Mouse (Mus musculus) heart, adult 8-10 months (tissue): ENCODE measurements around the gene Celf1. TPM values are rescaled to one million over a fixed set of nuclear protein-coding genes. Genes with fewer than 3 reads are reported as not detected.

ENCODE experiments used
- DNase-seq: peaks from one replicate; pipeline ENCODE4 v3.0.0; 2022; ENCODE audit warnings: low spot score
- total RNA-seq, 4 experiments: library from RNA; stranded (reverse); gene quantifications; 2 replicates each; pipeline ENCODE4 v1.2.4; 2022

The Celf1 gene
- total RNA-seq, 4 experiments from 2014 or later = 68.9 to 76.7 (median 74.4) TPM

- DNase-seq = no peak
Observed at GRCm38 (mm10) chr2:90939750-90940149, 432 bp upstream of the Celf1 start.

GRCm38 (mm10) chr2:90941744-90942143 lies 1.6 kb downstream of the Celf1 start:
- DNase-seq = no peak

GRCm38 (mm10) chr2:90950149-90950548 lies 10.0 kb downstream of the Celf1 start:
- DNase-seq = no peak

GRCm38 (mm10) chr2:90950582-90951194 lies 10.5 kb downstream of the Celf1 start:
- no peak for DNase-seq

GRCm38 (mm10) chr2:90953461-90953860 lies 13.3 kb downstream of the Celf1 start:
- DNase-seq = no peak

GRCm38 (mm10) chr2:90956053-90956452 lies 15.9 kb downstream of the Celf1 start:
- no peak for DNase-seq

- DNase-seq = no peak
Observed at GRCm38 (mm10) chr2:90958856-90959255, 18.7 kb downstream of the Celf1 start.

- no peak for DNase-seq
Observed at GRCm38 (mm10) chr2:90960012-90960411, 19.8 kb downstream of the Celf1 start.

GRCm38 (mm10) chr2:90963304-90963703 lies 23.1 kb downstream of the Celf1 start:
- DNase-seq = no peak

GRCm38 (mm10) chr2:90964811-90965465 lies 24.8 kb downstream of the Celf1 start:
- DNase-seq = peak; percentile 43

- DNase-seq = peak; percentile 28
Observed at GRCm38 (mm10) chr2:90965466-90966080, 25.4 kb downstream of the Celf1 start.

- DNase-seq = no peak
Observed at GRCm38 (mm10) chr2:90970606-90971005, 30.4 kb downstream of the Celf1 start.

GRCm38 (mm10) chr2:90974101-90974500 lies 33.9 kb downstream of the Celf1 start:
- DNase-seq = no peak

- no peak for DNase-seq
Observed at GRCm38 (mm10) chr2:90975181-90975835, 35.1 kb downstream of the Celf1 start.

GRCm38 (mm10) chr2:90976590-90976989 lies 36.4 kb downstream of the Celf1 start:
- no peak for DNase-seq

GRCm38 (mm10) chr2:90977291-90977690 lies 37.1 kb downstream of the Celf1 start:
- no peak for DNase-seq

- no peak for DNase-seq
Observed at GRCm38 (mm10) chr2:90986055-90986454, 45.9 kb downstream of the Celf1 start.

GRCm38 (mm10) chr2:91008536-91008935 lies 68.4 kb downstream of the Celf1 start:
- DNase-seq = no peak

- no peak for DNase-seq
Observed at GRCm38 (mm10) chr2:91013881-91014280, 73.7 kb downstream of the Celf1 start.

- DNase-seq = peak; percentile 14
Observed at GRCm38 (mm10) chr2:91015386-91015785, 75.2 kb downstream of the Celf1 start.

- peak; percentile 44 for DNase-seq
Observed at GRCm38 (mm10) chr2:91018061-91018788, 78.0 kb downstream of the Celf1 start.

GRCm38 (mm10) chr2:91019911-91020310 lies 79.7 kb downstream of the Celf1 start:
- no peak for DNase-seq
